Mouse (Mus musculus) cerebellum, adult 18-20 months (tissue): ENCODE data around the gene Olfr1248.
"Not testable (repeated sequence)": the region's sequence is repeated elsewhere in the genome, so short reads cannot be mapped to it uniquely, and the experiment has no call there.

Source experiments
- DNase-seq, 2 experiments: peaks; one replicate each; pipeline ENCODE4 v3.0.0; 2021

Gene Olfr1248

DNA sequence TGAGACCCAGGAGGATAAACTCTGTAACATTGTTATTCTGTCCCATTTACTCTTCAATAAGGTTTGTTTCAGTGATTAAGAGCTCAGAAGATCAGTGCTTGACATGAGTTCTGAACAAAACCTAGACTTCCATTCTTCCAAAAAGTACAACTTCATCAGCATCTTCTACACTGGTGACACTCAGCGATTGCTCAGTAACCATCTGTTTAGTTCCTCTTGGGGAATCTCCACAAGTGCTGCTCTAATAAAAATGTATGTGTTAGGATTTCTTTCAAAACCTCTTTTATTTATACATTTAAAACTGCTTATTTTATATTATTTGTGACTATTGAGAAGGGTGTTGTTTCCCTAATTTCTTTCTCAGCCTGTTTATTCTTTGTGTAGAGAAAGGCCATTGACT, at the start of gene Olfr1248:
Gene Olfr1248 (minus strand): TSS at position 101 of the 400 bp plus-strand sequence.
- not testable (repeated sequence) for DNase-seq

GRCm38 (mm10) chr2:89661367-89661766, 43.3 kb upstream of the Olfr1248 start, which contains the start of gene Olfr1250:
Olfr1250 (minus strand) TSS chr2:89661467.
- no peak for DNase-seq

DNA sequence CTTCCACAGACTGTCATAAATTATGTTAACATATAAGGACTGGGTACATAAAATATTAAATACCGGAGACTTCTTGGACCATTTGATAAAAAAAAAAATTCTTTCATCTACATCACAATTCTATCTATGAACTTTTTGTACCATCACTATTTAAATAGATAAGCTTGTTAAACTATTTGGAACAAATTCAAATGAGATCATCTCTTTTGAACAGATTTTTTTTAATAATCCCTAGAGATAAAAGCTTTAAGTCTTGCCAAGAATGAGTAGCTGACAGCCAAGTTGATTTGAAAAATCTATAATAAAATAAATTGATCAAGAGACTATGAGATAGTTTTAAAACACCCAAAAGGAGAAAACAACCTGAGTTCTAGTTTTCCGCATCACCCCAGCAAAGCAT, 16.8 kb upstream of the Olfr1248 start, which contains the start of gene Olfr1249:
Gene Olfr1249 (minus strand): TSS at position 101 of the 400 bp plus-strand sequence.
- DNase-seq, result no peak

GRCm38 (mm10) chr2:89614030-89614429, 4.0 kb downstream of the Olfr1248 start, which contains the start of gene Olfr1247:
Olfr1247 (minus strand) TSS chr2:89614130.
- no peak for DNase-seq

GRCm38 (mm10) chr2:89593057-89593456, 25.0 kb downstream of the Olfr1248 start, which contains the start of gene Olfr1246:
Olfr1246 (minus strand) TSS chr2:89593157.
- DNase-seq, result no peak

DNA sequence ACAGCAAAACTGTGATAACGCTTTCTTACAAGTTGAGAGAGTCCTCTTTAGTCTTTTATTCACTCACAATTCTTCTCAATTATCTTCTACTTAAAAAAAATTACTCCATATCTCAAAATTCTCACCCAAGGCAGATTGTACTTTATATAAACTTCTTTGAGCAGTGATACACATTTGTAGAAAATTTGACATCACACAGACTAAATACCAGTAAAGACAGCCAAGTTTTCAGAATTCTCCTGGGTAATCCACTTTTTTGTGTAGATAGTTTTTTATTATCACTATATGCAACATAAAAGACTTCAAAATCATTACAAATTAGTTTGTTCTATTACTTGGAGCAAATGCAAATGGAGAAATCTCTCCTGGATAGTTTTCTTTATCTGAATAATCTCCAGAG, 39.7 kb downstream of the Olfr1248 start, which contains the start of gene Olfr1245:
Gene Olfr1245 (minus strand): TSS at position 101 of the 400 bp plus-strand sequence.
- no peak for DNase-seq
